ENCODE assay signal across 16 mouse cellular contexts in genomic region chr12:110186911-110187245, GRCm38 (mm10).
DNase-seq lines count a peak whose midpoint lies in the region; ATAC-seq lines count a peak whose summit lies in the region.
"Had no signal": no experiment of that assay in that cellular context is flagged by ENCODE, and none has a peak within 500 bp of the region (broad histone marks: within the 10 kb centered on the region; RNA-seq: fewer than 3 reads in every experiment).

No protein-coding gene starts in this region.

- no peak overlapping the region for H3K4me3 ChIP-seq in hindbrain, embryonic 11.5 days (ENCODE audit: low read depth, low read length)
- H3K4me3 ChIP-seq in hindbrain, embryonic 14.5 days (replicated peaks; ENCODE audit: low read length) = no peak overlapping the region
- peak overlapping the region; percentile 55 for H3K4me3 ChIP-seq in embryonic facial prominence, embryonic 10.5 days
- no peak overlapping the region for H3K4me3 ChIP-seq in forebrain, embryonic 16.5 days (replicated peaks; ENCODE audit: low read length)
- peak overlapping the region; percentile 38; the same call in 1 of the 2 replicates for H3K4me3 ChIP-seq in neural tube, embryonic 11.5 days (ENCODE audit: low read depth, low read length)
- H3K4me3 ChIP-seq: heart, embryonic 15.5 days had no signal

- no peaks in the 10 kb centered on the region for H3K36me3 ChIP-seq in hindbrain, embryonic 11.5 days (ENCODE audit: control insufficient read depth, insufficient read depth, low read length)
- H3K36me3 ChIP-seq in hindbrain, embryonic 14.5 days (replicated peaks; ENCODE audit: control insufficient read depth, insufficient read depth) = no peaks in the 10 kb centered on the region
- H3K36me3 ChIP-seq in embryonic facial prominence, embryonic 10.5 days (replicated peaks) = no peaks in the 10 kb centered on the region
- no peaks in the 10 kb centered on the region for H3K36me3 ChIP-seq in forebrain, embryonic 16.5 days (ENCODE audit: control insufficient read depth, insufficient read depth)
- no peaks in the 10 kb centered on the region for H3K36me3 ChIP-seq in neural tube, embryonic 11.5 days (ENCODE audit: control insufficient read depth, insufficient read depth, low read length)
- H3K36me3 ChIP-seq: heart, embryonic 15.5 days had no signal

- H3K27ac ChIP-seq in hindbrain, embryonic 11.5 days (ENCODE audit: low read depth, low read length) = peak overlapping the region; percentile 83; the same call in 1 of the 2 replicates
- H3K27ac ChIP-seq in hindbrain, embryonic 14.5 days = no peak overlapping the region
- peak overlapping the region; percentile 84 for H3K27ac ChIP-seq in embryonic facial prominence, embryonic 10.5 days (replicated peaks)
- H3K27ac ChIP-seq in forebrain, embryonic 16.5 days (ENCODE audit: low read length) = peak overlapping the region; percentile 28; the same call in 1 of the 2 replicates
- H3K27ac ChIP-seq in neural tube, embryonic 11.5 days (ENCODE audit: low read depth, low read length) = peak overlapping the region; percentile 78; the same call in 1 of the 2 replicates
- H3K27ac ChIP-seq: heart, embryonic 15.5 days; kidney, postnatal 0 days had no signal

- H3K27me3 ChIP-seq in hindbrain, embryonic 11.5 days (ENCODE audit: control insufficient read depth, insufficient read depth, low read length) = peaks cover 19% of the 10 kb centered on the region
- H3K27me3 ChIP-seq in hindbrain, embryonic 14.5 days (ENCODE audit: control insufficient read depth, insufficient read depth, low read length) = peaks cover 68% of the 10 kb centered on the region
- peaks cover 90% of the 10 kb centered on the region for H3K27me3 ChIP-seq in embryonic facial prominence, embryonic 10.5 days (replicated peaks; ENCODE audit: low read depth, poor library complexity, severe bottlenecking)
- H3K27me3 ChIP-seq in forebrain, embryonic 16.5 days (replicated peaks; ENCODE audit: control insufficient read depth, insufficient read depth, low read length) = peaks cover 44% of the 10 kb centered on the region
- H3K27me3 ChIP-seq in neural tube, embryonic 11.5 days (ENCODE audit: control insufficient read depth, insufficient read depth, low read length) = peaks cover 25% of the 10 kb centered on the region

- H3K4me1 ChIP-seq in hindbrain, embryonic 11.5 days (replicated peaks; ENCODE audit: control insufficient read depth, insufficient read depth, low read length) = peaks cover 15% of the 10 kb centered on the region
- peaks cover 28% of the 10 kb centered on the region for H3K4me1 ChIP-seq in hindbrain, embryonic 14.5 days (replicated peaks; ENCODE audit: control insufficient read depth, insufficient read depth, low read length)
- peaks cover 55% of the 10 kb centered on the region for H3K4me1 ChIP-seq in embryonic facial prominence, embryonic 10.5 days
- H3K4me1 ChIP-seq in forebrain, embryonic 16.5 days (replicated peaks; ENCODE audit: control insufficient read depth, insufficient read depth, low read length) = peaks cover 40% of the 10 kb centered on the region
- H3K4me1 ChIP-seq in neural tube, embryonic 11.5 days (ENCODE audit: control insufficient read depth, insufficient read depth, low read length) = peaks cover 21% of the 10 kb centered on the region

- H3K4me2 ChIP-seq in hindbrain, embryonic 11.5 days (replicated peaks; ENCODE audit: low read depth, low read length) = no peak overlapping the region
- H3K4me2 ChIP-seq in hindbrain, embryonic 14.5 days (replicated peaks) = no peak overlapping the region
- no peak overlapping the region for H3K4me2 ChIP-seq in forebrain, embryonic 16.5 days (ENCODE audit: low read length)
- H3K4me2 ChIP-seq in neural tube, embryonic 11.5 days (ENCODE audit: low read depth) = peak overlapping the region; percentile 60
- H3K4me2 ChIP-seq: heart, embryonic 15.5 days had no signal

- H3K9ac ChIP-seq in hindbrain, embryonic 11.5 days (ENCODE audit: low read depth, low read length) = no peak overlapping the region
- H3K9ac ChIP-seq in hindbrain, embryonic 14.5 days = no peak overlapping the region
- H3K9ac ChIP-seq in forebrain, embryonic 16.5 days (replicated peaks; ENCODE audit: low read depth, low read length) = no peak overlapping the region
- H3K9ac ChIP-seq in neural tube, embryonic 11.5 days (ENCODE audit: low read length) = no peak overlapping the region
- H3K9ac ChIP-seq: heart, embryonic 15.5 days had no signal

- 4% methylated on average over 10 of the region's 10 CpGs for WGBS in hindbrain, embryonic 11.5 days
- WGBS in hindbrain, embryonic 14.5 days = 6% methylated on average over 10 of the region's 10 CpGs
- WGBS in embryonic facial prominence, embryonic 10.5 days = 4% methylated on average over 10 of the region's 10 CpGs
- WGBS in forebrain, embryonic 16.5 days = 4% methylated on average over 10 of the region's 10 CpGs
- 4% methylated on average over 10 of the region's 10 CpGs for WGBS in neural tube, embryonic 11.5 days

- ATAC-seq in hindbrain, embryonic 11.5 days (ENCODE audit: low FRiP score) = no peak; the same call in 1 of the 2 replicates
- ATAC-seq in hindbrain, embryonic 14.5 days (ENCODE audit: low FRiP score) = no peak
- ATAC-seq in forebrain, embryonic 16.5 days = no peak
- ATAC-seq in neural tube, embryonic 11.5 days (ENCODE audit: insufficient read depth, low FRiP score, low TSS enrichment) = 0 out of 2 replicates have a peak, but pooled peaks have one; percentile 5
- ATAC-seq: intestine, embryonic 16.5 days had no signal

- H3K9me3 ChIP-seq in hindbrain, embryonic 11.5 days (ENCODE audit: control insufficient read depth, low read length) = no peaks in the 10 kb centered on the region
- no peaks in the 10 kb centered on the region for H3K9me3 ChIP-seq in hindbrain, embryonic 14.5 days (ENCODE audit: control insufficient read depth, low read length)
- no peaks in the 10 kb centered on the region for H3K9me3 ChIP-seq in embryonic facial prominence, embryonic 10.5 days
- no peaks in the 10 kb centered on the region for H3K9me3 ChIP-seq in forebrain, embryonic 16.5 days (ENCODE audit: control insufficient read depth, low read length)
- no peaks in the 10 kb centered on the region for H3K9me3 ChIP-seq in neural tube, embryonic 11.5 days (ENCODE audit: control insufficient read depth, low read length)
- H3K9me3 ChIP-seq: heart, embryonic 15.5 days had no signal

- DNase-seq in hindbrain, embryonic 11.5 days (ENCODE audit: low spot score) = peak; percentile 55
- no peak for DNase-seq in hindbrain, embryonic 14.5 days (ENCODE audit: low spot score)
- peak; percentile 40 for DNase-seq in embryonic facial prominence, embryonic 10.5 days (ENCODE audit: low spot score)
- peak; percentile 54 for DNase-seq in neural tube, embryonic 11.5 days (ENCODE audit: low spot score)
- no peak for DNase-seq in right cerebral cortex, adult 18-20 months
- no peak for DNase-seq in layer of hippocampus, adult 8-10 months (ENCODE audit: low spot score in 2 of 2)
- DNase-seq: adrenal gland, adult 8-10 months; cerebellum, adult 11-12 months; heart, adult 11 months; liver; lung, adult 18-20 months; thymus, postnatal 36 days had no signal

Comparison
In these comparisons a context has a peak if more than half of its experiments do, and no peak if none do; other contexts are left out.
1. DNase-seq: peak in hindbrain, embryonic 11.5 days (single experiment), embryonic facial prominence, embryonic 10.5 days (single experiment) and neural tube, embryonic 11.5 days (single experiment); none in hindbrain, embryonic 14.5 days (single experiment), right cerebral cortex, adult 18-20 months (single experiment) and layer of hippocampus, adult 8-10 months (0 of 2).
2. H3K4me3 ChIP-seq: peak in embryonic facial prominence, embryonic 10.5 days (single experiment) and neural tube, embryonic 11.5 days (single experiment); none in hindbrain, embryonic 11.5 days (single experiment), hindbrain, embryonic 14.5 days (single experiment) and forebrain, embryonic 16.5 days (single experiment).